Mouse (Mus musculus): Measurements from ENCODE around the gene Ces1f. TPM values are rescaled to one million over a fixed set of nuclear protein-coding genes. Genes with fewer than 3 reads are reported as not detected.
A peak's percentile ranks its signal among the peaks of the same experiment; 100 is the strongest.

The Ces1f gene
- polyA plus RNA-seq (2014; fragmentation: Nextera tagmentation; extraction: Ambion mirVana): 4.3 and 5.6 TPM in 2 replicates

DNA sequence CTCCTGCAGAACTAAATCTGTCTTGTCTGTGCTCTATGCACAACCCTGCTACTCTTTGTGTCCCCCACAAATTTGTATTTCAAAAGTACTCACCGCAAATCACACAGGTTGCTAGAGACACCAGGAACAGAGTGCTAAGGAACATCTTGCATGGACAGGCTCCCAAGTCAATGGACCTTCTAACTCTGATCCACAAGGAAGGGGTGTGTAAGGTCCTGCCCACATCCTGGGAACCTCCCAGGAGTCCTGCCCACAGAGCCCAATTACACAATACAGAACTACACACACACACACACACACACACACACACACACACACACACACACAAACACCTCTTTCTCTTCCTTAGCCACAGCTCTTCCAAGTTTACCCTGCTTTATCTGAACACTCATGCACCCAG lies at the start of gene Ces1f:
Ces1f (minus strand) TSS at position 192 of the 400 bp plus-strand sequence.
- Histone ChIP-seq H3K27me3 (ENCODE audit: insufficient read depth, low read length) (no peaks in the 10 kb centered on the region), H3K9ac (no peak within 1 kb of the TSS), H3K4me3 (ENCODE audit: low read depth, low read length) (no peak within 1 kb of the TSS), H3K4me1 (ENCODE audit: insufficient read depth) (no peaks in the 10 kb centered on the region), H3K27ac (ENCODE audit: low read depth) (no peak within 1 kb of the TSS), H3K9me3 (ENCODE audit: low read depth, low read length) (no peaks in the 10 kb centered on the region), H3K36me3 (ENCODE audit: insufficient read depth) (no peaks in the 10 kb centered on the region), H3K4me2 (no peak within 1 kb of the TSS)
- 87% methylated on average over 1 of the region's 1 CpGs for WGBS
- no peak for TF ChIP-seq CTCF (IDR thresholded peaks at IDR 0.05; ENCODE audit: low read depth)
- peak; percentile 5 for DNase-seq
- 0 out of 2 replicates have a peak, but pooled peaks have one; percentile 31 for ATAC-seq (ENCODE audit: insufficient read depth)

- Histone ChIP-seq H3K9me3 (ENCODE audit: low read depth, low read length) (no peaks in the 10 kb centered on the region), H3K4me1 (ENCODE audit: insufficient read depth) (no peaks in the 10 kb centered on the region), H3K27ac (ENCODE audit: low read depth) (no peak overlapping the region), H3K4me3 (ENCODE audit: low read depth, low read length) (no peak overlapping the region), H3K27me3 (ENCODE audit: insufficient read depth, low read length) (no peaks in the 10 kb centered on the region), H3K9ac (no peak overlapping the region), H3K36me3 (ENCODE audit: insufficient read depth) (no peaks in the 10 kb centered on the region), H3K4me2 (no peak overlapping the region)
- no peak for TF ChIP-seq CTCF (IDR thresholded peaks at IDR 0.05; ENCODE audit: low read depth)
- ATAC-seq (ENCODE audit: insufficient read depth): no peak
- DNase-seq: no peak
- 67% methylated on average over 2 of the region's 2 CpGs for WGBS
Observed at GRCm38 (mm10) chr8:93325123-93325522, 45.6 kb upstream of the Ces1f start.

- no peak for TF ChIP-seq CTCF (IDR thresholded peaks at IDR 0.05; ENCODE audit: low read depth)
- H3K4me3 ChIP-seq (ENCODE audit: low read depth, low read length): no peak overlapping the region
- H3K9me3 ChIP-seq (ENCODE audit: low read depth, low read length): no peaks in the 10 kb centered on the region
- H3K36me3 ChIP-seq (ENCODE audit: insufficient read depth): no peaks in the 10 kb centered on the region
- 85% methylated on average over 2 of the region's 2 CpGs for WGBS
- no peak overlapping the region for H3K9ac ChIP-seq
- no peak overlapping the region for H3K4me2 ChIP-seq
- no peaks in the 10 kb centered on the region for H3K27me3 ChIP-seq (ENCODE audit: insufficient read depth, low read length)
- H3K27ac ChIP-seq (ENCODE audit: low read depth): no peak overlapping the region
- DNase-seq: no peak
- H3K4me1 ChIP-seq (ENCODE audit: insufficient read depth): no peaks in the 10 kb centered on the region
- no peak for ATAC-seq (ENCODE audit: insufficient read depth)
Observed at GRCm38 (mm10) chr8:93317031-93317430, 37.5 kb upstream of the Ces1f start.

DNA sequence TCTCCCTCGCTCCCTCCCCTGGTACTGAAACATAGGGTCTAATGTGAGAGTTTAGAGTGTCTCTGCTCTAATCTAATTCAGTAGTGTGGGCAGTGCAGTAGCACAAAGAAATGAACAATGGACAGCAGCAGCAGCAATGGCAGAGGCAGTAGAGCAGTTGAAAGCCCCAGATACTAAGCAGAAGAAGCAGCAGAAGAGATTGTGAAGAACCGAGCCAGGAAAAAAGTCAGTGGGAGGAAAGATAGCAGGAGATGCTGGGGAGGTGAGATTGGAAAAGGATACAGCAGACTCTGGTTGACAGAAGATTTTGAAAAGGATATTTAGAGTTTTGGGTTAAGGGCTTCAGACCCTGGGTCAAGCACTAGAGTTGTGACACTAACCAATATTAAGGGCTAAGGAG lies 36.0 kb upstream of the Ces1f start:
- no peak overlapping the region for H3K4me2 ChIP-seq
- 69% methylated on average over 2 of the region's 2 CpGs for WGBS
- no peak for TF ChIP-seq CTCF (IDR thresholded peaks at IDR 0.05; ENCODE audit: low read depth)
- ATAC-seq (ENCODE audit: insufficient read depth) (no peak), DNase-seq (no peak)
- no peak overlapping the region for H3K9ac ChIP-seq
- no peaks in the 10 kb centered on the region for H3K4me1 ChIP-seq (ENCODE audit: insufficient read depth)
- no peaks in the 10 kb centered on the region for H3K27me3 ChIP-seq (ENCODE audit: insufficient read depth, low read length)
- H3K36me3 ChIP-seq (ENCODE audit: insufficient read depth): no peaks in the 10 kb centered on the region
- H3K9me3 ChIP-seq (ENCODE audit: low read depth, low read length): no peaks in the 10 kb centered on the region
- no peak overlapping the region for H3K4me3 ChIP-seq (ENCODE audit: low read depth, low read length)
- H3K27ac ChIP-seq (ENCODE audit: low read depth): no peak overlapping the region

DNA sequence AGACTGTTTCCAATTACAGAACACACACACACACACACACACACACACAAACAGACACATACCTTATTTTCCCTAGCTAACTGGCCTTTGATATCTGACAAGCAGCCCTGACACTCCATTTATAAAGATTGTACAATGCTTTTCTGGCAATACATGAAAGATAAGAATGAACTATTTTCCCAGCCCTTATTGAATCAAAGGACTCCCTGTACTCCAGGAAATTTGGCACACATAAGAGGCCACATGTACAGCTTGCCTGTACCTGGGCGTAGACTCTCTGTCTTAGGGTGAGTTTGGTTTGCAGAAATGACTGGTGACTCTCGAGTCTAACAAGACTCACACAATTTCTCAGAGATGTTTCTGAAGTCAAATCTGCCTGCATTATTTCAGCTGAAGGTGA lies 4.3 kb upstream of the Ces1f start:
- WGBS: 40% methylated on average over 2 of the region's 2 CpGs
- peak; percentile 19 for DNase-seq

DNA sequence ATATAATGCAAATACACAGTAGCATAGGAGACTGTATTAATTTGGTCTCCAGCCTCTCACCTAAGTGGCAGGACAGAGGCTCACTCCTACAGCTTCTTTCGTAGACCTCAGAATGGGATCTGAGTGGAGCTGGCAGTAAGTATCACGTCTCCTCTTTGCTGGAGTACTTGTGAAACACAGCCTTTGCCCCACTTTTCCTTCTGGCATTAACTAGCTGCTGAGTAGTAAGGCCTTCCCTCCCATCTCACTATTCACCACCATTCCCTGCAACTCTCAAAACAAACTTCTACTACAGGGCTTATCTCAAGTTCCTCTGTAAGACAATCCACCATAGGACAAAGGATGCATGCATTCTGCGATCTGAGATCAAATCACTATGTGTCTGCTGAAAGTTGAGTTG lies 2.8 kb upstream of the Ces1f start:
- Histone ChIP-seq H3K36me3 (ENCODE audit: insufficient read depth) (no peaks in the 10 kb centered on the region), H3K9me3 (ENCODE audit: low read depth, low read length) (no peaks in the 10 kb centered on the region), H3K4me2 (no peak overlapping the region), H3K4me1 (ENCODE audit: insufficient read depth) (no peaks in the 10 kb centered on the region), H3K4me3 (ENCODE audit: low read depth, low read length) (no peak overlapping the region), H3K27me3 (ENCODE audit: insufficient read depth, low read length) (no peaks in the 10 kb centered on the region), H3K9ac (no peak overlapping the region), H3K27ac (ENCODE audit: low read depth) (no peak overlapping the region)
- no peak for TF ChIP-seq CTCF (IDR thresholded peaks at IDR 0.05; ENCODE audit: low read depth)
- DNase-seq (no peak), ATAC-seq (ENCODE audit: insufficient read depth) (no peak)
- 73% methylated on average over 3 of the region's 3 CpGs for WGBS

More for the DNA sequence above, 4.3 kb upstream of the Ces1f start:
- no peak overlapping the region for H3K4me2 ChIP-seq
- no peaks in the 10 kb centered on the region for H3K9me3 ChIP-seq (ENCODE audit: low read depth, low read length)
- TF ChIP-seq CTCF (IDR thresholded peaks at IDR 0.05; ENCODE audit: low read depth): no peak
- no peak overlapping the region for H3K9ac ChIP-seq
- H3K4me1 ChIP-seq (ENCODE audit: insufficient read depth): no peaks in the 10 kb centered on the region
- H3K27ac ChIP-seq (ENCODE audit: low read depth): no peak overlapping the region
- no peaks in the 10 kb centered on the region for H3K27me3 ChIP-seq (ENCODE audit: insufficient read depth, low read length)
- no peak for ATAC-seq (ENCODE audit: insufficient read depth)
- H3K4me3 ChIP-seq (ENCODE audit: low read depth, low read length): no peak overlapping the region
- no peaks in the 10 kb centered on the region for H3K36me3 ChIP-seq (ENCODE audit: insufficient read depth)

DNA sequence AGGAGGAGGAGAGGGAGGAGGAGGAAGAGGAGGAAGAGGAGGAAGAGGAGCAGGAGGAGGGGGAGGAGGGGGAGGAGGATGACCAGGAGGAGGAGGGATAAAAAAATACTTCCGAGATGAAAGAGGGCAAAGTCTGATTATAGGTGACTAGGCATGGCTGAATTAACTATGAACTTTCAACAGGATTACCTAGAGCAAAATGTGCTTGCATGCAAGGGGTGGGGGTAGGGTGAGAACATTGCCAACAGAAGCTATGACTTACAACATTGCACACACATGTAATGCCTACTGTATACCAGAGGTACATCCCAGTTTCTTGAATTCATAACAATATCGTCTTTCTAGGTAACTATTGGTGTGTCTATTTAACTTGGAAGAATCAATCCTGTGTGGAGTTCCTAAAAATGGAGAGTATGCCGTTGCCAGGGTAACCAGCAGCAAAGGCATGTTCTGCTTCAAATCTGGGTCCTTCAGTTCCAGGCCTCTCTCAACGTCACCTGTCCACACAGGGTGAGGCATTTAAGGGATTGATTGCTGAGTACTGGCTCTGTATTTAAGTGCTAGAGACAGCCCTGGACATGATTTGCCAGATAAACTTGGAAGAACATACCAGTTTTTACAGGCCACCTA lies 1.3 kb downstream of the Ces1f start:
- H3K36me3 ChIP-seq (ENCODE audit: insufficient read depth): no peaks in the 10 kb centered on the region
- ATAC-seq (ENCODE audit: insufficient read depth) (no peak), DNase-seq (no peak)
- no peak for TF ChIP-seq CTCF (IDR thresholded peaks at IDR 0.05; ENCODE audit: low read depth)
- no peak overlapping the region for H3K9ac ChIP-seq
- no peak overlapping the region for H3K4me3 ChIP-seq (ENCODE audit: low read depth, low read length)
- no peak overlapping the region for H3K27ac ChIP-seq (ENCODE audit: low read depth)
- no peak overlapping the region for H3K4me2 ChIP-seq
- H3K27me3 ChIP-seq (ENCODE audit: insufficient read depth, low read length): no peaks in the 10 kb centered on the region
- WGBS: 69% methylated on average over 4 of the region's 4 CpGs
- no peaks in the 10 kb centered on the region for H3K4me1 ChIP-seq (ENCODE audit: insufficient read depth)
- H3K9me3 ChIP-seq (ENCODE audit: low read depth, low read length): no peaks in the 10 kb centered on the region
